Mouse (Mus musculus) MEL (cell line): Measurements from ENCODE around the gene Gm3336. TPM values are rescaled to one million over a fixed set of nuclear protein-coding genes. Genes with fewer than 3 reads are reported as not detected.

Source experiments
- DNase-seq: peaks from one replicate; pipeline ENCODE4 v3.0.0; 2011; ENCODE audit warnings: low read depth, low spot score
- H3K27ac ChIP-seq: 2 replicates; pipeline ENCODE4 v1.5.1; 2012; ENCODE audit warnings: low read depth, mild to moderate bottlenecking, control low read depth, low read length, moderate library complexity; ENCODE audit not compliant: control insufficient read depth
- H3K27me3 ChIP-seq, 2 experiments: fragments of 150-350 bp in 1 of 2; sonication (generic) in 1 of 2; 2 replicates each; pipeline ENCODE4 v1.6.1; 2012; ENCODE audit warnings: low read length in 2 of 2, mild to moderate bottlenecking in 2 of 2, improper control_type of control experiment in 1 of 2, moderate library complexity in 1 of 2; ENCODE audit not compliant: insufficient read depth in 2 of 2, control insufficient read depth in 1 of 2
- H3K36me3 ChIP-seq, 2 experiments: 2 replicates each; pipeline ENCODE4 v1.6.1; 2012 to 2014; ENCODE audit warnings: low read length in 2 of 2, improper control_type of control experiment in 1 of 2, inconsistent platforms in 1 of 2, mild to moderate bottlenecking in 1 of 2; ENCODE audit not compliant: insufficient read depth in 2 of 2, control insufficient read depth in 1 of 2
- H3K4me1 ChIP-seq, 2 experiments: fragments of 150-350 bp in 1 of 2; sonication (generic) in 1 of 2; 2 replicates each; pipeline ENCODE4 v1.6.1; 2012; ENCODE audit warnings: low read length in 2 of 2, improper control_type of control experiment in 1 of 2, mild to moderate bottlenecking in 1 of 2; ENCODE audit not compliant: insufficient read depth in 2 of 2, control insufficient read depth in 1 of 2
- H3K4me3 ChIP-seq, 2 experiments: fragments of 150-350 bp in 1 of 2; sonication (generic) in 1 of 2; 2 replicates each; pipeline ENCODE4 v1.5.1; 2012; ENCODE audit warnings: low read depth in 2 of 2, low read length in 2 of 2, mild to moderate bottlenecking in 2 of 2, moderate library complexity in 2 of 2, control low read depth in 1 of 2, improper control_type of control experiment in 1 of 2; ENCODE audit not compliant: control insufficient read depth in 1 of 2, insufficient read depth in 1 of 2
- H3K79me2 ChIP-seq: 2 replicates; pipeline ENCODE4 v1.6.1; 2012; ENCODE audit warnings: mild to moderate bottlenecking, low read length, moderate library complexity; ENCODE audit not compliant: control insufficient read depth, poor library complexity, insufficient read depth
- H3K9ac ChIP-seq: 2 replicates; pipeline ENCODE4 v1.6.1; 2012; ENCODE audit warnings: low read depth, mild to moderate bottlenecking, control low read depth, low read length, moderate library complexity; ENCODE audit not compliant: control insufficient read depth, poor library complexity, severe bottlenecking
- H3K9me3 ChIP-seq: fragments of 150-350 bp; sonication (generic); replicated peaks from 2 replicates; pipeline ENCODE4 v1.6.1; 2012; ENCODE audit warnings: mild to moderate bottlenecking, low read length, improper control_type of control experiment, moderate library complexity; ENCODE audit not compliant: insufficient read depth
- BHLHE40 ChIP-seq: IDR thresholded peaks from 2 replicates; pipeline ENCODE4 v1.6.1; 2012; ENCODE audit warnings: low read depth, mild to moderate bottlenecking, inconsistent platforms, low read length, improper control_type of control experiment, borderline replicate concordance
- CHD1 ChIP-seq: IDR thresholded peaks from 2 replicates; pipeline ENCODE4 v1.6.1; 2012; ENCODE audit warnings: low read depth, mild to moderate bottlenecking, inconsistent platforms, low read length, improper control_type of control experiment
- CHD2 ChIP-seq: IDR thresholded peaks from 2 replicates; pipeline ENCODE4 v1.6.1; 2011; ENCODE audit warnings: low read length, improper control_type of control experiment
- E2F4 ChIP-seq: IDR thresholded peaks from 2 replicates; pipeline ENCODE4 v1.6.1; 2011; ENCODE audit warnings: low read depth, low read length, improper control_type of control experiment, borderline replicate concordance
- ELF1 ChIP-seq: IDR thresholded peaks from 2 replicates; pipeline ENCODE4 v1.6.1; 2014; ENCODE audit warnings: low read depth, mild to moderate bottlenecking, inconsistent platforms, low read length, improper control_type of control experiment, moderate library complexity
- EP300 ChIP-seq, 2 experiments: IDR thresholded peaks; 2 replicates each; pipeline ENCODE4 v1.6.1; 2011; ENCODE audit warnings: improper control_type of control experiment in 2 of 2, low read length in 2 of 2, low read depth in 1 of 2, mild to moderate bottlenecking in 1 of 2
- ETS1 ChIP-seq: IDR thresholded peaks from 2 replicates; pipeline ENCODE4 v1.6.1; 2012; ENCODE audit warnings: low read depth, mild to moderate bottlenecking, inconsistent platforms, low read length, improper control_type of control experiment, moderate library complexity
- GABPA ChIP-seq: IDR thresholded peaks from 2 replicates; pipeline ENCODE4 v1.6.1; 2012; ENCODE audit warnings: low read depth, mild to moderate bottlenecking, inconsistent platforms, low read length, improper control_type of control experiment, moderate library complexity
- GATA1 ChIP-seq: IDR thresholded peaks from 2 replicates; pipeline ENCODE4 v1.6.1; 2011; ENCODE audit warnings: low read depth, low read length, improper control_type of control experiment
- HCFC1 ChIP-seq: IDR thresholded peaks from 2 replicates; pipeline ENCODE4 v1.6.1; 2012; ENCODE audit warnings: low read depth, mild to moderate bottlenecking, inconsistent platforms, low read length, improper control_type of control experiment, moderate library complexity
- JUND ChIP-seq: IDR thresholded peaks from 2 replicates; pipeline ENCODE4 v1.6.1; 2011; ENCODE audit warnings: low read depth, mild to moderate bottlenecking, improper control_type of control experiment, low read length
- KAT2A ChIP-seq: conservative IDR thresholded peaks from 2 replicates; pipeline ENCODE4 v1.6.1; 2012; ENCODE audit warnings: low read depth, low read length, improper control_type of control experiment, inconsistent platforms
- MAFK ChIP-seq: IDR thresholded peaks from 2 replicates; pipeline ENCODE4 v1.6.1; 2011; ENCODE audit warnings: low read depth, mild to moderate bottlenecking, low read length, improper control_type of control experiment, borderline replicate concordance
- MAX ChIP-seq: IDR thresholded peaks from 2 replicates; pipeline ENCODE4 v1.6.1; 2011; ENCODE audit warnings: low read length, improper control_type of control experiment
- MAZ ChIP-seq: IDR thresholded peaks from 2 replicates; pipeline ENCODE4 v1.6.1; 2012; ENCODE audit warnings: low read depth, mild to moderate bottlenecking, inconsistent platforms, low read length, improper control_type of control experiment
- MEF2A ChIP-seq: IDR thresholded peaks from 2 replicates; pipeline ENCODE4 v1.6.1; 2014; ENCODE audit warnings: low read depth, mild to moderate bottlenecking, inconsistent platforms, low read length, improper control_type of control experiment; ENCODE audit not compliant: poor library complexity, insufficient replicate concordance, severe bottlenecking; ENCODE audit errors: extremely low read depth
- MXI1 ChIP-seq: IDR thresholded peaks from 2 replicates; pipeline ENCODE4 v1.6.1; 2011; ENCODE audit warnings: mild to moderate bottlenecking, low read depth, low read length, improper control_type of control experiment
- MYB ChIP-seq: IDR thresholded peaks from 2 replicates; pipeline ENCODE4 v1.6.1; 2011; ENCODE audit warnings: mild to moderate bottlenecking, low read depth, low read length, improper control_type of control experiment
- MYC ChIP-seq: IDR thresholded peaks from 2 replicates; pipeline ENCODE4 v1.6.1; 2011; ENCODE audit warnings: low read depth, mild to moderate bottlenecking, low read length, improper control_type of control experiment, moderate library complexity
- NRF1 ChIP-seq: IDR thresholded peaks from 2 replicates; pipeline ENCODE4 v1.6.1; 2014; ENCODE audit warnings: low read depth, mild to moderate bottlenecking, inconsistent platforms, low read length, improper control_type of control experiment, moderate library complexity; ENCODE audit not compliant: poor library complexity, insufficient read depth, severe bottlenecking
- POLR2A ChIP-seq, 2 experiments: IDR thresholded peaks; 2 replicates each; pipeline ENCODE4 v1.6.1; 2011 to 2012; ENCODE audit warnings: low read length in 2 of 2, mild to moderate bottlenecking in 2 of 2, control low read depth in 1 of 2, improper control_type of control experiment in 1 of 2, low read depth in 1 of 2, moderate library complexity in 1 of 2; ENCODE audit not compliant: control insufficient read depth in 1 of 2, insufficient read depth in 1 of 2, poor library complexity in 1 of 2
- POLR2AphosphoS2 ChIP-seq: IDR thresholded peaks from 2 replicates; pipeline ENCODE4 v1.6.1; 2011; ENCODE audit warnings: low read length, improper control_type of control experiment
- POLR2AphosphoS5 ChIP-seq: IDR thresholded peaks from 2 replicates; pipeline ENCODE4 v1.6.1; 2012; ENCODE audit warnings: low read depth, borderline replicate concordance, mild to moderate bottlenecking, inconsistent platforms, low read length, moderate library complexity, mixed read lengths
- RAD21 ChIP-seq: IDR thresholded peaks from 2 replicates; pipeline ENCODE4 v1.6.1; 2011; ENCODE audit warnings: mild to moderate bottlenecking, low read depth, low read length, improper control_type of control experiment
- RCOR1 ChIP-seq: IDR thresholded peaks from 2 replicates; pipeline ENCODE4 v1.6.1; 2012; ENCODE audit warnings: low read depth, mild to moderate bottlenecking, inconsistent platforms, low read length, improper control_type of control experiment
- SIN3A ChIP-seq: IDR thresholded peaks from 2 replicates; pipeline ENCODE4 v1.6.1; 2012; ENCODE audit warnings: low read length, improper control_type of control experiment, inconsistent platforms
- SMC3 ChIP-seq: IDR thresholded peaks from 2 replicates; pipeline ENCODE4 v1.6.1; 2011; ENCODE audit warnings: low read depth, low read length, improper control_type of control experiment
- TAL1 ChIP-seq: IDR thresholded peaks from 2 replicates; pipeline ENCODE4 v1.6.1; 2012; ENCODE audit warnings: mild to moderate bottlenecking, inconsistent platforms, low read length, moderate library complexity, mixed read lengths
- TBP ChIP-seq: IDR thresholded peaks from 2 replicates; pipeline ENCODE4 v1.8.0; 2011; ENCODE audit warnings: low read depth, low read length, improper control_type of control experiment
- TCF12 ChIP-seq: IDR thresholded peaks from 2 replicates; pipeline ENCODE4 v1.6.1; 2014; ENCODE audit warnings: low read depth, mild to moderate bottlenecking, inconsistent platforms, low read length, improper control_type of control experiment, moderate library complexity
- UBTF ChIP-seq: IDR thresholded peaks from 2 replicates; pipeline ENCODE4 v1.6.1; 2012; ENCODE audit warnings: low read depth, mild to moderate bottlenecking, inconsistent platforms, low read length, improper control_type of control experiment, moderate library complexity, borderline replicate concordance; ENCODE audit not compliant: insufficient read depth
- USF1 ChIP-seq: IDR thresholded peaks from 2 replicates; pipeline ENCODE4 v1.6.1; 2014; ENCODE audit warnings: low read depth, mild to moderate bottlenecking, inconsistent platforms, low read length, improper control_type of control experiment, moderate library complexity
- ZC3H11A ChIP-seq: IDR thresholded peaks from 2 replicates; pipeline ENCODE4 v1.6.1; 2012; ENCODE audit warnings: low read depth, mild to moderate bottlenecking, inconsistent platforms, low read length, improper control_type of control experiment
- ZKSCAN1 ChIP-seq: IDR thresholded peaks from 2 replicates; pipeline ENCODE4 v1.6.1; 2012; ENCODE audit warnings: low read depth, mild to moderate bottlenecking, inconsistent platforms, low read length, improper control_type of control experiment, moderate library complexity
- ZMIZ1 ChIP-seq: IDR thresholded peaks from 2 replicates; pipeline ENCODE4 v1.6.1; 2012; ENCODE audit warnings: low read depth, mild to moderate bottlenecking, inconsistent platforms, low read length, improper control_type of control experiment, moderate library complexity
- ZNF384 ChIP-seq: IDR thresholded peaks from 2 replicates; pipeline ENCODE4 v1.6.1; 2012; ENCODE audit warnings: low read depth, mild to moderate bottlenecking, inconsistent platforms, low read length, improper control_type of control experiment
- polyA plus RNA-seq, 2 experiments: library from polyadenylated mRNA; stranded (reverse) in 1 of 2; unstranded in 1 of 2; fragments of >175 nt in 1 of 2; fragments of >200 nt in 1 of 2; gene quantifications; 2 replicates each; pipeline versions ENCODE4 v1.2.1 to v1.2.4; 2012; ENCODE audit warnings: low replicate concordance in 2 of 2, low read depth in 1 of 2; ENCODE audit not compliant: insufficient read length in 2 of 2, insufficient read depth in 1 of 2, missing spikeins in 1 of 2
- total RNA-seq: library from RNA; depleted of rRNA; stranded (reverse); fragments of 300-350 nt; gene quantifications from 2 replicates; pipeline ENCODE4 v1.2.3, GENCODE M21; 2012

Gm3336 gene
- total and polyA plus RNA-seq, 3 experiments, result 0.19 to 0.72 TPM; not detected in 1

DNA sequence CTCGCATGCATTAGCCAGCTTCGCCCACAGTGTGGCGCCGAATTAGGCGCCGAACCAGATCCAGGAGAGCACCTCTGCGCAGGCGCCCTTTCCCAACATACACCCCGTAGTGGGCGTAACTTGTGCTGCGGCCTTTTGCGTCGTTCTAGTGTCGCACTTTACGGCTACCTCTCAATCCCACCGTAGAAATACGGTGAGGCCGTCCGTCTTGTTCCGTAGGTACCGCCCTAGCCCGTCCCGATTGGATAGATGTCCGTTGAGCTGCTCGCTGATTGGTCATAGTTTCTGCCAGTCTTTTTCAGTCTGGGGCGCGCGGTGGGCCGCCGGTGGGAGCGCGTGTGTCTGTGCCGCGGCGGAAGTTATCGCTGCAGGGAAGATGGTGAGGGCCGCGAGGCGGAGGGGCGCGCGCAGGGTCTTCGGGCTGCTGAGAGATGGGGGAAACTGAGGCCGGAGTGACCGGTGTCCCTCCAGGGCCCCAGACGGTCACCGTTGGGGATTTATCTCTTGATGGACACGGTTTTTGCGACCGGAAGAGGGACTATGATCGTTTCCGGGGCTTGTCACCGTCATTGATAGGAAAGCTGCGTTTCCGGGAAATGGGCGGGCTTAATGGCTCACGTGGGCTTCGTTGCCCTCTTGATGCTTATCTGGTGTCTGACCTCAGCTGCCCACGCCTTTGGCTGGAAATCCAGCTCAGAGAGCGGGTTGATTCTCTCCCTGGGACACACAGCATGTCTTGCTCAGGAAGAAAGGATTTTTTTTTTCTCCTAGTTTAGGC lies 45.1 kb upstream of the Gm3336 start, which contains the start of gene Lsm4:
Gene Lsm4 (plus strand): TSS at position 170 of the 778 bp plus-strand sequence.
- Histone ChIP-seq H3K4me3 (peak within 1 kb of the TSS; percentile 67 to 77), H3K4me1 (peaks cover 5 to 21% of the 10 kb centered on the region in 2 experiments; a peak in 3 of 4 replicates), H3K79me2 (peaks cover 22% of the 10 kb centered on the region), H3K9me3 (no peaks in the 10 kb centered on the region), H3K27me3 (no peaks in the 10 kb centered on the region), H3K36me3 (peaks cover 0 to 20% of the 10 kb centered on the region in 2 experiments; a peak in 2 of 4 replicates), H3K27ac (peak within 1 kb of the TSS; percentile 89), H3K9ac (peak within 1 kb of the TSS; percentile 84)
- DNase-seq, result peak; percentile 100
- TF ChIP-seq ETS1 (peak; percentile 85), ZNF384 (peak; percentile 55), RCOR1 (0 out of 2 replicates have a peak, but pooled peaks have one; percentile 9), SIN3A (peak; percentile 87), E2F4 (no peak), EP300 (IDR thresholded peaks at IDR 0.05; ENCODE audit: low read depth in 1 of 2, low read length in 2 of 2) (peak in 1 of 2 experiments; percentile 56; a peak in 1 of 4 replicates), MXI1 (no peak; the same call in 1 of the 2 replicates), ZMIZ1 (peak; percentile 74), KAT2A (peak; percentile 89), MAFK (no peak), TCF12 (0 out of 2 replicates have a peak, but pooled peaks have one; percentile 23), MYC (peak; percentile 93), RAD21 (peak; percentile 33), ZC3H11A (no peak), SMC3 (peak; percentile 75), CHD2 (peak; percentile 72; the same call in 1 of the 2 replicates), POLR2AphosphoS2 (peak; percentile 60), MAZ (peak; percentile 40; the same call in 1 of the 2 replicates), HCFC1 (peak; percentile 88), POLR2A (IDR thresholded peaks at IDR 0.05; ENCODE audit: control insufficient read depth in 1 of 2, insufficient read depth in 1 of 2, low read depth in 1 of 2, low read length in 2 of 2, poor library complexity in 1 of 2) (peak; percentile 49 to 90), BHLHE40 (peak; percentile 86), GABPA (no peak), ELF1 (peak; percentile 86), USF1 (peak; percentile 96), TBP (peak; percentile 76), JUND (no peak), CHD1 (no peak), ZKSCAN1 (no peak), MYB (no peak), TAL1 (no peak), MEF2A (no peak), NRF1 (peak; percentile 89), MAX (peak; percentile 89), UBTF (no peak), POLR2AphosphoS5 (peak; percentile 19; the same call in 1 of the 2 replicates), GATA1 (peak; percentile 93)
